Mouse (Mus musculus) WW6 (cell line): ENCODE measurements around the gene Rap1a.

Experiments
- DNase-seq: peaks from one replicate; pipeline ENCODE4 v3.0.0-alpha.2; 2013; ENCODE audit warnings: low read depth, low spot score

The Rap1a gene

DNA sequence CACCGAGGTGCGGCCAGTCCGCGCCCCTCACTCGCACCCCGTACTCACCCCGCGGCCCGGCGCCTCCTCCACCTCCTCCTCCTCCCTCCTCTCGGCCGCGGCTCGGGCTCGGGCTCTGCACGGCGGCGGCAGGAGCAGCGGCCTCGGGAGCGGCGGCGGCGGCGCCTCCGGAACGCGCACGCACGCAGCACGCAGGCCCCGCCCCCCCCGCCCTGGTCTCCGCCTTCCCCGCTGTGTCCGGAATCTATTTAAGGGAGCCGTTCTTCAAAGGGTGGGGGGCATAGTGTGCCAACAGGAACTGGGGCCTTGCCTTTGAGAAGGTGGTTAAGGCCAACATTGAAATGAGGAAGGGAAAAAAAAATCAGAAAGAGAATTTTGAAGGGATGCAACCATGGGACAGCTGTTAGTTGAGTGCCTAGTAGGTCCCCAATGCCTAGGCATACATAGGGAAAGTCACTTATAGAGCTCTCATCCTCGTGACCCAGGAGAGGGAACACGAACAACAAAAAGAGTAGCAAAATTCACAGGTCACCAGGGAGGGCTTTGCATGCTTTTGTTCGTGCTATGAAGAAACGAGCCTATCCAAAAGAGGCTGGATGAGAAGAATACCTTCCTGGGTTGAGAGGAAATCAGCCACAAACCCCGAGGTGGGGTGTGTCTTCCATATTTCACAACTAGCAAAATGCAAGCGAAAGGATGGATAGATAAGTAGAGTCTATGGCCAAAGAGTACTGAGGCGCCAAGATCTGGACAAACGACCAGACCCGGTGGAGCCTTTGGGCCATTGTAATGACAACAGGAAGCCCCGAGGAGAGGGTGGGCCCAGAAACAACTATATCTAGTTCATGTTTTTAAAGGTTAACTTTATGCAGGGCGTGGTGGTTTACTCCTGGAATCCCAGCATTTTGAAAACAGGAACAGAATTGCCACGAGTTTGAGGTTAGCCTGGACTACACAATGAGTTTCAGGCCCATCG, at the start of gene Rap1a:
Gene Rap1a (minus strand): TSS at position 146 of the 976 bp plus-strand sequence.
- DNase-seq = peak; percentile 26

DNA sequence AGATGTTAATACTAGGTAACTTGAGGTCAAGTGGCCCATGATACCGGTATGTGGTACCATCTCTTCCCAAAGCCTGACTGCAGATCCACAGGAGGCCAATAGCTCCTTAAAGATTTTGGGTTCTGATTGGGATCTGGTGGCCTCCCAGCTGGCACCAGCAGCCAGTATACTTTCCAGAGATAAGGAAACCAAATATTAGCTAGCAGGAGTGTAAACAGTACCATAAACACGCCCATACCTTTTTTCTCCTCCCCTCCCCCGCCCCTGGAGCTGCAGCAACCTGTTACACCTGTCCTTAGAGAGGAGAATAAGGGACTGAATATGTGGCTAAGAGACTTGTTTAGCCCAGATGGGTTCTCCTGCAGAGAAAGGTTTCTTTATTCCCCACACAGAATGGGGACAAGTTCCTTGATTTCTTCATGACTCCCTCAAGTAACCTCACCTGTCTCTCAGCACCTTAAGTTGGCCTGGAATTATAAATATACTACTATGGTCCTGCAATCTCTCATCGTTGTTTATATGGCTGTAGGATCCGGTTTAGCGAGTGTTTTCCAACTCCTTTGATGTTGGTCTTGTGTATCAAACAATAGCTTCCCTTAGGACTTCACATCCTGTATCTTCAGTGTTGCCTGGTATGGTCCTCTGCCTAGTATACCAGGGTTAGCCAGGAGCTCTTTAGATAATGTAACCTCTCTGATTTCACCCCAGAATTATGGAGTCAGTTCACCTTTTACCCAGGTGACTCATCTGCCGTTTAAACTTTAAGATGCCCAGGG, 45.3 kb upstream of the Rap1a start:
- DNase-seq = no peak

DNA sequence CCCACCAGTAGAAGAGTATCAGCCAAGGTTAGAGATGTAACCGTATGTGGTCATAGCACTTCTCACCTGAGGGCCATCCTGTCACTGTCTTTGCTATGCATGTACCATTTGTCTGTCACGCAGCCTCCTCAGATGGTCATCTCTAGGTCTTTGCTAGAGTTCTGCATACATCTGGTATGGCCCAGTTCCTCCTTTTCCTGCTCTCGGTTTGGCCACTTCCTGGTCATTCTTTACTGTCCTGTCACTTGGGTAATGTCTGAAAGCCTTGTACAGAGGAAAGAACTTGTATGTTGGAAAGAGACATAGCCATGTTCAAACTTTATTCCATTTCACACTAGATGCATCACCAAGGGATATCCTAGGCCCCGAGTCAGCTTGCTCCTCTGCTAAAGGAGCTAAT, 38.7 kb upstream of the Rap1a start:
- no peak for DNase-seq

DNA sequence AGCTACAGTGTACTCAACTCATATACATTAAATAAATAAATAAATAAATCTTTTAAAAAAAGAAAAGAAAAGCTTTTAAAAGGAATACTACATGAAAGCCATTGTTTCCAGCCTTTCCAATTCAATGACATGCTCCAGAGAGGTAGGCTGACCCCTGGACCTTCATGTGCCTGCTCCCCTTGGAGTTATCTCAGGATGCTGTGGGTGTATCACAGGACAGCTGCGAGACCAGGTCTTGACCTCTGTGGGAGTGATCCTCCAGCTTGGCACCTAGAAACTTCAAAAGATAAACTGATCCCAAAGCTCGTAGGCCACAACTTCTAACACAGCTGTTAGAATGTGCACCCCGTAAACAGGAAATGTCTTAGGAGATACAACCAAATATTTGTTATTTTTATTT, 37.5 kb upstream of the Rap1a start:
- DNase-seq = no peak

DNA sequence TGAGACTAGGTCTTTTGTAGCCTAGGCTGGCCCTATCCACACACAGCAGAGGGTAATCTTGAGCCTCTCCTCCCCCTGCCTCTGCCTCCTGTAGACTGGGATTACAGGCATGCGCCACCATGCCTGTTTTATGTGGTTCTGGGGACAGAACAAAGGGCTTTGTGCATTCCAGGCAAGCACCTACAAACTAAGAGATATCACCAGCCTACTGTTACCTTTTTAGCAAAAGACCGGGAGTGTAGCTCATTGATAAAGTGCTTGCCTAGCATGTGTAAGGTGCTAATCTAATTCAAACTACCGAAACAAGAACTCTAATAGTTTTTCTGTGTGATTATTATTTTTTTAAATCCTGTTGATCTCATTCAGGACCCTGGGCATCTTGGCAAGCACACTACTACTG, 35.7 kb upstream of the Rap1a start:
- no peak for DNase-seq

DNA sequence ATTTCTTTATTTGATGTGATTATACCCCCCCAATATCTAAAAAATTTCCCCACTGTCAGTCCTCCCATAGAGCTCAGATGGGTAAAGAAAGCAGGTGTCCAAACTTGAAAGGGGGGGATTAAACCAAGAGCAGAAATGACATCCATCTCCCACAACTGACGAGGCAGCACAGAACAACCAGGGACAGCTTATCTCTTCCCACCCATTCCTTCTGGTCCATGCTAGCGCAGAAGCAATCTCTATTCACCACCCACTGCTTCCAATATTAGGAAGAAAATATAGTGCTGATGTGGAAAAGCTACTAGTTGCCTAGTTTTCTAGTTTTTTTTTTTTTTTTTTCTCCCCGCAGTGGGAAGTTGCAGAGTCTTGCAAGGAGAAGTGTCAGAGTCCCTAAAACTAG, 34.7 kb upstream of the Rap1a start:
- DNase-seq = no peak

DNA sequence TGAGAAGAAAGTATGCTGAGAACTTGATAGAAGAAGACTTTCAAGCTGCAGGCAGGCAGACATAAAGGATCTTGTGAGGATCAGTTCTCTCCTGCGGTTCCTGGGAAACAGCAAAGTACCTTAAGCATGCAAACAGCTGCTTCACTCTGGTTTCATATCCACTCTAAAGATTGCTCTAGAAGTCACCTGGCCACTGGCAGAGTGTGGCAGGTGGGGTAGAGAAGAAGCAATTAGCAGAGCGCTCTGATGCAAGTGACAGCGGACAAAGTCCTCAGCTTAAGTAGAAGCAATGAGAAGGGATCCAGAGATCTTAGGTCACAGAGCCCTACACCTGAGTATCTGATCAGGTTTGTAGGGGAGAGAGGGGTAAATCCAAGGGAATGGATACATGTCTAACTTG, 30.4 kb upstream of the Rap1a start:
- no peak for DNase-seq

DNA sequence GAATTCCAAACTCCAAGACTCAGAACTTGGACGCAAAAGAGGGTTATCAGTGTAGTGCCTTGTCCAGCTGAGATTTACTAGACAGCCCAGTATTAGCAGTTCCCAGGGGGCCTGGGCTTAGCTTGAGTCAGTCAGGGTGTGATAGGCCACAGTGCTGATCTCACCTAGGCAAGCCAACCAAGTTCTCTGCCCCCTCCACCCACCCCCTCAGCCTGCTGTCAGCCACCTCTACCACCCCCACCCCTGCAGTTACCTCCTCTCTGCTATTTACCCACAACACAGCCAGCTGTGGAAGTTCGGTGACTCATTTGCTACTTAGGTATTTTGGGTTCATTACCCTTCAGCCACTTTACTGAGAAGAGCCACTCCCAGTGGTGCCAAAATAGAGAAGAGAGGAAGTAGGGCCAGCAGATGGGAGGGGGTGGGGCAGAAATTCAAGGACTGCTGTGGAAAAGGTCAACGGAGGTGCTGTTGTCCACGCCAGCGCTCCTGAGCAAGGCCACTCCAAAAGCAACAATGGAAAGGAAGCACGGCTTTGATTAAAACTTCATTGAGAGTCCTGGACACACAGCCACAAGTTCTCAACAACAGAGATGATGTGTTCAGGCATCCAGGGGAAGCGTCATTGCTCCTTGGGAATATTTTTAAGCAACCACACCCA, 24.5 kb upstream of the Rap1a start:
- DNase-seq = no peak

DNA sequence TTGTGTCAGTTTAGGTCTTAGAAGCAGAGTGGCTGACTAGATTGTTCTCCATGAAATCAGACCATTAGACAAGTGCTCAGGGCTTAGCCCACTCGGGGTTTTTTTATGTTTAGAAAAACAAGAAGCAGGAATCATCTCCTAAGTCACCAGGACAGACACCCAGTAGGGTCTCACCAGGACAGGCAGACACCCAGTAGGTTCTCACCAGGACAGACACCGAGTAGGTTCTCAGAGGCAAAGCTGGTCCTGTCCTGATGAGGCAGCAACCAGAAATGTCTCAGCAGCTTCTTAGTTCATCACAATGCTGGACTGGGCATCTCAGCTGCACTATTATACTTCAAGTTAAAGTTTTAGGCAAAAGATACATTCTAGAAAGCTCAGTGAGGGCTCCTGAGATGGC, 23.6 kb upstream of the Rap1a start:
- DNase-seq = no peak

DNA sequence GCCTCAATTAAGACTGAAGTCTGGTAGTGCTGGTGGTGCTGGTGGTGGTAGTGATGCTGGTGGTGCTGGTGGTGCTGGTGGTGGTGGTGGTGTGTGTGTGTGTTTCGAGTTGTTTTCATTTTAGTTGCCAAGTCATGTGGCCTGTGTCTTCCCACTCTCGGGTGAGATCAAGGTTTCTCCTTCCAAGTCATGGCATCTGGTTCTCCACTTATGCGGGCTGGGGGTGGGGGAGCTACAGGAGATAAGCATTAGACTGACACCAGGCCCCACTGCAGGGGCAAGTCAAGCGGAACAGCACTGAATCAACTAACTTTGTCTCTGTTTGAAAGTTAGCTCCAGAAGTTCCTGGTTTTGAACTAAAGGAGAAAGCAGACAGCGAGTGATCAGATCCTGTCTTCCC, 23.0 kb upstream of the Rap1a start:
- DNase-seq = no peak

DNA sequence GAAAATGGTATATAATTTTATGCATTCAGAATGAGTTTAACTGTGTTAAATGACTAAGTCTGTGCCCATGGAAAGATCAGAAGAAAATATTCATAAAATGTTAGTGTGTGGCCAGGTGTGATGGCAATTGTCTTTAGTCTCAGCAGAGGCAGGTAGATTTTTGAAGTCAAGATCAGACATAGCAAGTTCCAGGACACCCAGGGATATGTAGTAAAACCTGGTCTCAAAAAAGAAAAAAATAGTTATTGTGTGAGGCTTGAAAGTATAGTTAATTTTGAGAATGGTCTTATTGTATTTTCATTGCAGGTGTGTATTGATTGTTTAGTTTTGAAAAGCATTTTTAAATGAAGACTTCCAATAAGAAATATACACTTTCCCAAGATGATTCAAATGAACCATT, 22.5 kb upstream of the Rap1a start:
- DNase-seq = no peak

DNA sequence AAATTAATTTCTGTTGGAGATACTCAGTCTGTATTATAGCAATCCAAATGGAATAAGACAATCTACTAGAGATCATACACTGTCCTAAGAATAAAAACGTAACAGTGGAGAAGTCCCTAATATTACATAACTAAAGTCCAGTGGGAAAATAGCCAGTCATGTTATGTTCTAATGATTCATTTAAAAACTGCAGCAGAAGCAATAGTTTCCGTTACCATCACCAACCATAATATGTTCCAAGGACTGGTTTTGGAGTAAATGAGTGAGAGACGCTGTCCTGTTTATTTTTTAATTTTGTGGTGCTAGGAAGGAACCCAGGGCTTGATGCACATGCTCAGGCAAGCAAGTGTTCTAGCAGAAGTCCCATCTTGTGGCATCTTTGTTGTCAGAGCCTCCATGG, 20.4 kb upstream of the Rap1a start:
- DNase-seq = no peak

DNA sequence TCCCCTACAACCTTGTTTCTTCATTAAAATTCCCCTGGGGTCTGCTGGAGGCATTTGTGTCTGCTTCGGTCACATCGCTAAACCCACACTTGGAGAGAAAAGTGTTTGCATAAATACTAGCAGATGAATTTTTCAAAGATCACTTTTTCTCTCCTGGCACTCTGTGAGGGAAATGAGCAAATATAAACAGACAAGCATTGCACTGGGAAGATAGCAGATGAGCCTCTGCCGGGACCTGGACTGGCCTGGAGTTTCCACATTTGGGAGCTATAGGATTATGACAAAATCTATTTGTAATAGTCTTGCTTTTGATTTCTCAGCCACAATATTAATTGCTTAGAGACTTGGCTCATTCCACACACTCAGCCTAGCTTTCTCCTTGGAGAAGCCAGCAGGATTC, 19.1 kb upstream of the Rap1a start:
- no peak for DNase-seq

DNA sequence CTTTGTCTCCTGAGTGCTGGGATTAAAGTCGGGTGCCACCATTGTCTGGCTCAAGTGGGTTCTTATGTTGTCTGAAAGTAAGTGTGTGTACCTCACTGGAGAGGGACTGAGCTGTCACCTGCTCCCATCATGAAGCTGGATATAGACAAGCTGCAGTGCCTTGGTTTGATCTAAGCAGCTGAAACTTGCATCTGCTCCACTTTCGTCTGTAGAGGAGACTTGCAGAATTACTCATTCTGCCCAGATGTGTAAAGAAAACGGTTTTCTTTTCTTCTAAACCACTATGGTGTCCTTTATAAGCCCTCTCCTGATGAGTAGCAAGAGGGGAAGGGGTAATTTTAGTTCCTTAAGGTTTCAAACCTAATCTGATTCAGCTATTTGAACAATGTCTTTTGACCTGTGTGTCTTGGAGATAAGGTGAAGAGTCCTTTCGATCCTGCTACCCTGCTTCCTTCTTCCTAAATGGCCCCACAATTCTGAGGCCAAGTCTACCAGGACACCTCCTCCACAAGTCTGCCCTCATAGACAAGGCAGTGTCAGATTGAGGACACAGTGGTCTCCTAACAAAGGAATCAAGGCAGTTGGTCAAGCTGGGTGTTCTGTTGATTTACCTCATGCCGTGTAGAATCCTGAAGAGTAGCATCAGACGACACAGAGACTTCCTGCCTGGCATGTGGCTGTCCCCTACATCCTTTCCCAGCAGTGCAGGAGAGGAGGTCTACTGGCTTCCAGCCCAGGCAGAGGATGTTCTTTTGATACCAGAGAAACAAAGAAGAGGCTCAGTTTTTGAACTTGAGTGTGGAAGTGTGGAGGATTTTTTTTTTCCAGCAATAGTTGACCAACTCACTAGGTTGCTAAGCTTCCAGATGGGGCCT, 17.2 kb upstream of the Rap1a start:
- no peak for DNase-seq

DNA sequence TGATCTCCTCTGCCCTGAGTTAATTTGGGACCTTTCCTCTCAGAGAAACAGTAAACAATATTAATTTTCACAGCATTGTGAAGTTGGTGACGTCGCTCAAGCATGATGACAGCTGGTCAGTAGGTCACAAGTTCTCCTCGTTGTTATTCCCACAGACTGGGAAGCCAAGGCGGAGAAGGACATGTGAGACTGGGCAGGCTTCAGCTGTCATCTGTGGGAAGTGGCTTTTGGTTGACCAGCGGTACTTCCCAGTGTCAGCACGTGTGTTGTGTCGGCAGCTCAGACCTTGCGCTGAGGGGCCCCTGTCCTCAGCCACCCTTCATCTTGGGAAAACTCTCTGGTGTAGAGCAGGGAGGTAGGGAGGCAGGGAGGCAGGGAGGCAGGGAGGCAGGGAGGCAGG, 15.0 kb upstream of the Rap1a start:
- no peak for DNase-seq

DNA sequence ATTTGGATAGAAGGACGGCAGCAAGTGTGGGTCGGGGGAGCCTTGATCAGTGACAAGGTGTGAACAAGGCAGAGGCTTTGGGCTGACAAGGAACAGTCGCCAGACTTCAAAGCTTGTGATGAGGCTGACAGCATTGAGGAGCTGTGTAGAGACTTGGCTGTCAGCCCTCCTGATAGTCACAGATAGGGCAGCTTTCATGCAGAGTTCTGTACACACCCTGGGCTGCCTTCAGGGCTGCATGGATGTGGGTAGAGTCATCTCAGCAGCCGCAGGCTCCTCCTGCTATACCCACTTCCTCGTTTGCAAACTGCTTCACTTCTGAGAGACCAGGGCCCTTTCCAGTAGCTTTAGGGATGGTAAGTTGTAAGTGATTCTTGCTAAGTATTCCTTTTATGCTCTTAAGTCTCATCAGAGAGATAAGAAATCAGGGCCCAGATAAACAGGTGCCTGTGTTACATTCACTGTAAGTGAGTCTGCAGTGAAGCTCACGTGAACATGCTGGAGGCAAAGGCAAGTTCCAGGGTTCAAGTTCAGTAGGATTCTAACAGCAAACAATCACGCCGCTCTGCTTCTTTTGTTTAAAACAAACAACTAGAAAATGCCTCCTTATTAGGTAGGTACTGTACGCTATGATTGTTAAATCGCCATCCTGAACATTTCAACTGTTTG, 14.2 kb upstream of the Rap1a start:
- DNase-seq = no peak

DNA sequence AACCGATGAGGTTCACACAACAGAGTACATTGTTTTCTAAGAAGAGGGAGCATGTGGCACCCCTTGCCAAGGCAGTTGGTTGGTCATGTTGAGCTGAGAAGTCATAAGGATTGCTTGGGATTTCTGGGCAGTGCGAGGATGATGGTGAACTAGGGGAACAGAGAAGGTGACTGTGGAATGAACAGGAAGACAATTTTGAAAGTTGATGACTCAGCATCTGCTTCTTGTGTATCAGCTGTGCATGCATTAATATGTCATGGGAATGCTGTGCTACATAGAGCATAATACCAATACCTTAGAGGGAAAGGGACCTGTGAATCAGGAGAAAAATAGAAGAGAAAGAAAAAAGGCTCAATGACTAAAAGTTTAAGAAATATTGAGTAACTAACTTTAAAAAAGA, 10.0 kb upstream of the Rap1a start:
- DNase-seq = no peak

DNA sequence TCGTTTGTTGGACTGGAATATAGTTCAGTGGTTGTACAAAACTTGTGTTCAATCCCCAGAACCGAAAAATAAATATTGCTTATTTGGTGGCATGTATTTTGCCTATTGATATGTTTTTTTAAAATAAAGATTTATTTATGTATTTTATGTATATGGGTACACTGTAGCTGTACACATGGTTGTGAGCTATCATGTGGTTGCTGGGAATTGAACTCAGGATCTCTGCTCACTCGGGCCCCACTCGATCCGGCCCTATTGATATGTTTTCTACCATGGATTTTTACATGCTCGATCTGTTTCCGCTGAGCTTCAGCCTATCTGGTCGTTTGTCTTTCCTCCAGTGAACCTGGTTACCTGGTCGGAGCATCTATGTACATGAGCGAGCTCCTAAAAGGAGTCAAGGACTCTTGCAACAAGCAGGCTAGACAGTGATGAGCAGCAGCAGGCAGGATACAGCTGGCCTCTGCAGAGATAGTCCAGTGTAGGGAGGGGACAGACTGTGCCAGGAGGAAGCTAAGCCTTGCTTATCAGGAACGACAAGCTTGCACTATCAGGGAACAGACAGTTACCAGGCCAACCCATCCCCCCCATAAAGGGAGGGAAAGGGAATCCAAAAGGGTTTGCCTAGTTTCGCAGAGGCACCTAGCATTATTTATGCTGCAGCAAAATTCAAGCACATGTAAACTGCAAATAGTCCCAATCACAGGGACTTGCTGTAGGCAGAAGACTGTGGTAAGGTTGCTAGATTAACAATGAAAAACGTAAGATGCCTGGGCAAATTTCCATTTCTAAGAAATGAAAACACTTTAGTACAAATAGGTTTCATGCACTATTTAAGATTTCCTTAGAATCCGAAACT, 7.3 kb upstream of the Rap1a start:
- DNase-seq = no peak

DNA sequence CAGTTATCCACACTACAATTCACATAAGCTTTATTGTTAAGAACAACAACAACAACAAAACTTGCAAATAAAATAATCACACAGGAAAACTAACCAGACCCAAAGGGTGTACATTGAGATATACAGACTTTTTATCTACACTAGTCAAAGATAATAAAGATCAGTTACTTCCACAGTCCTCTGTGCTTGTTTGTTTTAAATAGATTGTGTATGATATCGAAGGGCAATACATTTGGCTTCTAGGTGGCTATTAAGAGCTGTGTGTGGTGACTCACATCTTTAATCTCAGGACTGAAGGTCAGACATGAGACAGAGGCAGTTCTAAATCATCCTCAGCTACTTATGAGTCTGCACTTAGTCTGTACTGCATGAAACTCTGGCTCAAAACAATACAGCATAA, 6.5 kb upstream of the Rap1a start:
- DNase-seq = no peak
